In the genomic region with DNA sequence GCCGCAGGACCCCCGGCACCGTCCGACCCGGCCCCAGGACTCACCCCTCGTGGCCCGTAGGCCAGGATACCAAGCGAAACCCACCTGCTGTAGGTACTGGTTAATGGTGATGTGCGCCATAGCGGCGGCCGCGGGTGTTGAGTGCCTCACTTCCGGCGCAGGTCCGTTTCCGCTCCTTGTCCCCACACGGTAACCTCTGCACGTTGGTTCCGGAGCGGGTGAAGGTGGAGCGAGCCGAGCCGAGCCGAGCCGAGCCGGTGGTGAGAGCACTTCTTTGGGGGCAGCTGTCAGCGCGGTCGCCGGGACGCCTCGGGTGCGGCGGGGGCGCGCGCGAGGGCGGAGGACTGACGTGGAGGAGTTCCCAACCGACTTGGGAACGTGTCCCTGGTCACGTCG, we compare ENCODE assay signal across 8 mouse cellular contexts. TPM values are rescaled to one million over a fixed set of nuclear protein-coding genes. Genes with fewer than 3 reads are reported as not detected.
DNase-seq lines count a peak whose midpoint lies in the region; ATAC-seq and TF ChIP-seq lines count a peak whose summit lies in the region.

No protein-coding gene starts in this region.

- no peak; the same call in 1 of the 2 replicates for TF ChIP-seq CTCF in midbrain, postnatal 0 days (IDR thresholded peaks at IDR 0.05)

- peak overlapping the region; percentile 65 for H3K4me3 ChIP-seq in embryonic facial prominence, embryonic 13.5 days
- H3K4me3 ChIP-seq in limb, embryonic 14.5 days (replicated peaks; ENCODE audit: low read length): peak overlapping the region; percentile 96
- H3K4me3 ChIP-seq in midbrain, postnatal 0 days (ENCODE audit: low read depth, low read length): peak overlapping the region; percentile 98

- H3K9me3 ChIP-seq in embryonic facial prominence, embryonic 13.5 days: no peaks in the 10 kb centered on the region
- no peaks in the 10 kb centered on the region for H3K9me3 ChIP-seq in limb, embryonic 14.5 days (ENCODE audit: control insufficient read depth, low read length)
- no peaks in the 10 kb centered on the region for H3K9me3 ChIP-seq in midbrain, postnatal 0 days (ENCODE audit: low read length)

- DNase-seq in 3134 (ENCODE audit: extremely low read depth, insufficient read length, low spot score): peak; percentile 87
- peak; percentile 92 for DNase-seq in adrenal gland, postnatal 36 days
- DNase-seq in heart, adult 8-10 months (ENCODE audit: low spot score): peak; percentile 90
- peak; percentile 89 for DNase-seq in kidney, adult 9 months
- peak; percentile 88 for DNase-seq in limb, embryonic 14.5 days (ENCODE audit: low spot score)
- DNase-seq in midbrain, postnatal 0 days (ENCODE audit: low spot score): peak; percentile 93
- peak; percentile 89 to 93 for DNase-seq in spleen, postnatal 14 days (ENCODE audit: low spot score in 2 of 2)

- 0 out of 2 replicates have a peak, but pooled peaks have one; percentile 50 for TF ChIP-seq POLR2A in limb, embryonic 14.5 days (IDR thresholded peaks at IDR 0.05; ENCODE audit: borderline replicate concordance, extremely low read depth, insufficient read depth, insufficient read length)

- ATAC-seq in embryonic facial prominence, embryonic 13.5 days (ENCODE audit: insufficient number of reproducible peaks, insufficient read depth, low FRiP score, low TSS enrichment, low read depth): peak; percentile 79
- peak; percentile 78 for ATAC-seq in limb, embryonic 14.5 days (ENCODE audit: low FRiP score, low read depth)
- peak; percentile 90 for ATAC-seq in midbrain, postnatal 0 days (ENCODE audit: low FRiP score)

- H3K9ac ChIP-seq in embryonic facial prominence, embryonic 13.5 days: peak overlapping the region; percentile 89
- peak overlapping the region; percentile 96 for H3K9ac ChIP-seq in limb, embryonic 14.5 days (ENCODE audit: low read depth, low read length, severe bottlenecking)
- peak overlapping the region; percentile 84 for H3K9ac ChIP-seq in midbrain, postnatal 0 days (replicated peaks; ENCODE audit: low read length, poor library complexity, severe bottlenecking)

- WGBS in embryonic facial prominence, embryonic 13.5 days: under 1% methylated on average over 45 of the region's 45 CpGs
- under 1% methylated on average over 34 of the region's 45 CpGs for WGBS in limb, embryonic 14.5 days
- WGBS in midbrain, postnatal 0 days: under 1% methylated on average over 45 of the region's 45 CpGs

- H3K27ac ChIP-seq in embryonic facial prominence, embryonic 13.5 days: peak overlapping the region; percentile 91
- peak overlapping the region; percentile 92 for H3K27ac ChIP-seq in limb, embryonic 14.5 days (replicated peaks; ENCODE audit: low read depth, low read length)
- peak overlapping the region; percentile 97 for H3K27ac ChIP-seq in midbrain, postnatal 0 days (ENCODE audit: low read depth, low read length)

- H3K4me2 ChIP-seq in embryonic facial prominence, embryonic 13.5 days: peak overlapping the region; percentile 95
- H3K4me2 ChIP-seq in limb, embryonic 14.5 days (replicated peaks; ENCODE audit: low read depth, low read length, severe bottlenecking): peak overlapping the region; percentile 82
- H3K4me2 ChIP-seq in midbrain, postnatal 0 days (ENCODE audit: low read depth, low read length, poor library complexity, severe bottlenecking): peak overlapping the region; percentile 90

- H3K4me1 ChIP-seq in embryonic facial prominence, embryonic 13.5 days: peaks cover 30% of the 10 kb centered on the region
- peaks cover 14% of the 10 kb centered on the region for H3K4me1 ChIP-seq in limb, embryonic 14.5 days (ENCODE audit: control insufficient read depth, insufficient read depth, low read length)
- H3K4me1 ChIP-seq in midbrain, postnatal 0 days (ENCODE audit: insufficient read depth, low read length): peaks cover 7% of the 10 kb centered on the region; the same call in 1 of the 2 replicates

- peaks cover 26% of the 10 kb centered on the region for H3K36me3 ChIP-seq in embryonic facial prominence, embryonic 13.5 days
- peaks cover 15% of the 10 kb centered on the region for H3K36me3 ChIP-seq in limb, embryonic 14.5 days (ENCODE audit: control insufficient read depth, insufficient read depth, low read length)
- no peaks in the 10 kb centered on the region; the same call in 1 of the 2 replicates for H3K36me3 ChIP-seq in midbrain, postnatal 0 days (ENCODE audit: insufficient read depth, low read length)

- H3K27me3 ChIP-seq in embryonic facial prominence, embryonic 13.5 days: no peaks in the 10 kb centered on the region
- no peaks in the 10 kb centered on the region for H3K27me3 ChIP-seq in limb, embryonic 14.5 days (ENCODE audit: control insufficient read depth, insufficient read depth, low read length)
- H3K27me3 ChIP-seq in midbrain, postnatal 0 days (ENCODE audit: insufficient read depth, low read length): no peaks in the 10 kb centered on the region

RNA-seq across cellular contexts. Expression of a gene that starts 0.6 kb away (rescaled TPM):
- total RNA-seq in adrenal gland, postnatal 36 days (2021): 10 to 100 TPM; 21.6 to 23.1 TPM
- 48.9 and 50.1 TPM in 2 replicates for polyA plus RNA-seq in embryonic facial prominence, embryonic 13.5 days (2015; fragmentation: Nextera tagmentation; extraction: Ambion mirVana)
- total RNA-seq in heart, adult 8-10 months (2022): 1 to 10 TPM; 8.4 to 9.7 (median 9.4) TPM
- 35.9 and 40.7 TPM in 2 replicates for polyA plus RNA-seq in limb, embryonic 14.5 days (2012; rRNA removed)
- polyA plus RNA-seq in limb, embryonic 14.5 days (2014; fragmentation: Nextera tagmentation; extraction: Ambion mirVana): 34.8 and 39.2 TPM in 2 replicates
- total RNA-seq in midbrain, postnatal 0 days (2014; rRNA removed): 32.2 and 32.7 TPM in 2 replicates
- 26.8 and 29.0 TPM in 2 replicates for polyA plus RNA-seq in midbrain, postnatal 0 days (2015; fragmentation: Nextera tagmentation; extraction: Ambion mirVana)

RNA-seq across cellular contexts. Expression of a gene that starts 0.7 kb away (rescaled TPM):
- total RNA-seq in adrenal gland, postnatal 36 days (2021): 100 to 1,000 TPM; 108 to 166 TPM
- 89.4 and 100 TPM in 2 replicates for polyA plus RNA-seq in embryonic facial prominence, embryonic 13.5 days (2015; fragmentation: Nextera tagmentation; extraction: Ambion mirVana)
- total RNA-seq in heart, adult 8-10 months (2022): 10 to 100 TPM; 75.8 to 84.1 (median 80.2) TPM
- 81.6 and 83.7 TPM in 2 replicates for polyA plus RNA-seq in limb, embryonic 14.5 days (2012; rRNA removed)
- 110 and 115 TPM in 2 replicates for polyA plus RNA-seq in limb, embryonic 14.5 days (2014; fragmentation: Nextera tagmentation; extraction: Ambion mirVana)
- total RNA-seq in midbrain, postnatal 0 days (2014; rRNA removed): 100 and 106 TPM in 2 replicates
- polyA plus RNA-seq in midbrain, postnatal 0 days (2015; fragmentation: Nextera tagmentation; extraction: Ambion mirVana): 57.3 and 59.3 TPM in 2 replicates

RNA-seq across cellular contexts. Expression of a gene that starts 44.0 kb away (rescaled TPM):
- not detected for total RNA-seq in adrenal gland, postnatal 36 days (2021)
- polyA plus RNA-seq in embryonic facial prominence, embryonic 13.5 days (2015; fragmentation: Nextera tagmentation; extraction: Ambion mirVana): 0.20 and 0.74 TPM in 2 replicates
- not detected for total RNA-seq in heart, adult 8-10 months (2022)
- 0.04 and 0.06 TPM in 2 replicates for polyA plus RNA-seq in limb, embryonic 14.5 days (2012; rRNA removed)
- 0.18 and 0.39 TPM in 2 replicates for polyA plus RNA-seq in limb, embryonic 14.5 days (2014; fragmentation: Nextera tagmentation; extraction: Ambion mirVana)
- not detected in 2 replicates for total RNA-seq in midbrain, postnatal 0 days (2014; rRNA removed)
- polyA plus RNA-seq in midbrain, postnatal 0 days (2015; fragmentation: Nextera tagmentation; extraction: Ambion mirVana): 0.80 and 0.89 TPM in 2 replicates

RNA-seq across cellular contexts. Expression of a gene that starts 54.3 kb away (rescaled TPM):
- total RNA-seq in adrenal gland, postnatal 36 days (2021): 100 to 1,000 TPM; 442 to 454 TPM
- 259 and 270 TPM in 2 replicates for polyA plus RNA-seq in embryonic facial prominence, embryonic 13.5 days (2015; fragmentation: Nextera tagmentation; extraction: Ambion mirVana)
- total RNA-seq in heart, adult 8-10 months (2022): 100 to 1,000 TPM; 413 to 443 (median 429) TPM
- 300 and 327 TPM in 2 replicates for polyA plus RNA-seq in limb, embryonic 14.5 days (2012; rRNA removed)
- 335 and 337 TPM in 2 replicates for polyA plus RNA-seq in limb, embryonic 14.5 days (2014; fragmentation: Nextera tagmentation; extraction: Ambion mirVana)
- total RNA-seq in midbrain, postnatal 0 days (2014; rRNA removed): 273 and 322 TPM in 2 replicates
- 358 and 371 TPM in 2 replicates for polyA plus RNA-seq in midbrain, postnatal 0 days (2015; fragmentation: Nextera tagmentation; extraction: Ambion mirVana)

Comparison
In these comparisons a context has a peak if more than half of its experiments do, and no peak if none do; other contexts are left out.
1. Peak in every context shown above with its lines: DNase-seq, ATAC-seq, H3K4me3 ChIP-seq and H3K27ac ChIP-seq.